Mouse (Mus musculus) c-Kit-positive CD71-positive TER-119-positive erythroid progenitor cells, embryonic 14.5 days (primary cell): ENCODE data around the gene E130114P18Rik.

Experiments used
- DNase-seq: peaks from one replicate; pipeline ENCODE4 v3.0.0-alpha.2; 2013; ENCODE audit warnings: low spot score

E130114P18Rik gene

GRCm38 (mm10) chr4:97600875-97601835, 176.7 kb downstream of the E130114P18Rik start:
- DNase-seq, result peak; percentile 66

GRCm38 (mm10) chr4:97597443-97597842, 180.4 kb downstream of the E130114P18Rik start:
- no peak for DNase-seq

- DNase-seq, result no peak
These were observed 181.5 kb downstream of the E130114P18Rik start for GRCm38 (mm10) chr4:97596348-97596747.

DNA sequence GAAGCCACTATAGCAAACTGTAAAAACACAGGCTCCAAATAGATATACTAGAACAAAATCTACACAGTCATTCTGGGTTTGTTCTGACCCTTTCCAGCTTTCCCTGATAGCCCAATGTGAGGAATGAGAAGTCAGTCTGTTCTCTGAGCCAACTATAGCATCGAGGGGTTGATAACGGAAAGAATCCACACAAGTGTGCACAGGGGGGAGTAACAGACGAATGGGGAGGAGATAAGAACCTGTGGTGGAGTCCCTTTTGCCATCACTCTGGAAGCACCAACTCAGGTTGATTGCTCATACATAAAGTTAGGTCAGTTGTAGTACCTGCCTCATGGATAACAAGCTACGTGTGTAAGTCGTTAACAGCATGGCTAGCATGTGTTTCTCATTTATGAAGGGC, 184.0 kb downstream of the E130114P18Rik start:
- DNase-seq, result no peak

GRCm38 (mm10) chr4:97589790-97590189, 188.1 kb downstream of the E130114P18Rik start:
- no peak for DNase-seq

DNA sequence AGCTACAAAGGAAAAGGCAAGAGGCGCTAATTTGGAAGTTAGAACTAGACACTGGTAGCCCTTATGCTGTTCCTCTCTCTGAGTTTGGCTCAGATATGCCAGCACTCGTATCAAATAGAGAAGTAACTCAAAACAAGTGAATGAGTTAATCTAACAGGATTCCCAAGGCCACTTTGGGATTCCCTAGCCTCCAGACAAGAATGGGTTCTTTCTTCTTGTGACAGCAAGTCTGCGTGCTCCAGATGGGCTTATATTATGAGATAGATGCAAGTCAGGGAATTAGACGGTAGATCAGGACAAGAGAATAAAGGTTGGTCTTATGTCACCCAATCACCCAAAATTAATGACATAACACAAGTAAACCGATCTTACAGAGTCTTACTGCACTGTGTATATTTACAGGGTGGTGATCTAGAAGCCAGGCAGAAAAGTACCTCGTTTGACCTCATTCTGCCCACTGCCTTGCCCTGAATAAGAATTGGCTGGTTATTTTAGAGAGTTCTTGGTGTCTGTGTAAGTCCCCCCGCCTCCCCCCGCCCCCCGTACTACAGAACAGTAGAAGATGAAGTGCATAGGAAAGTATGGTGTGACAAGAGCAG, 190.4 kb downstream of the E130114P18Rik start:
- no peak for DNase-seq

DNA sequence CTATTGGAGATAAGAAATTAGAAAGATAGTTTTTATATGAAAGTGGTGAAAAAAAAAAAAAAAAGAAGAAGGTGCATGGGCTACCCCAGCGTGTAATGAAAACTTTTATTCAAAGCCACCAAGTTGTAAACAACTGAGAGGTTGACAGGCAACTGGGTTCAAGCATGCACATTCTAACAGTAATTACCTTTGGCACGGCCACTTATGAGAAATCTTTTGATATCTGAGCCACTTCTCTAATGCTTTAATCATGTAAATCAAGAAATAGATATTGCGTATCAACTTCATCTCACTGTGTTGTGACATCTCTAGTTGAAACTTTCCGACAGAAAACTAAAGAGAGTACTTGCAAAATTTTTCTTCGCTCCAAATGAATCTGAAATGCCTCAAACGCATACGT, 192.7 kb downstream of the E130114P18Rik start:
- DNase-seq, result no peak

DNA sequence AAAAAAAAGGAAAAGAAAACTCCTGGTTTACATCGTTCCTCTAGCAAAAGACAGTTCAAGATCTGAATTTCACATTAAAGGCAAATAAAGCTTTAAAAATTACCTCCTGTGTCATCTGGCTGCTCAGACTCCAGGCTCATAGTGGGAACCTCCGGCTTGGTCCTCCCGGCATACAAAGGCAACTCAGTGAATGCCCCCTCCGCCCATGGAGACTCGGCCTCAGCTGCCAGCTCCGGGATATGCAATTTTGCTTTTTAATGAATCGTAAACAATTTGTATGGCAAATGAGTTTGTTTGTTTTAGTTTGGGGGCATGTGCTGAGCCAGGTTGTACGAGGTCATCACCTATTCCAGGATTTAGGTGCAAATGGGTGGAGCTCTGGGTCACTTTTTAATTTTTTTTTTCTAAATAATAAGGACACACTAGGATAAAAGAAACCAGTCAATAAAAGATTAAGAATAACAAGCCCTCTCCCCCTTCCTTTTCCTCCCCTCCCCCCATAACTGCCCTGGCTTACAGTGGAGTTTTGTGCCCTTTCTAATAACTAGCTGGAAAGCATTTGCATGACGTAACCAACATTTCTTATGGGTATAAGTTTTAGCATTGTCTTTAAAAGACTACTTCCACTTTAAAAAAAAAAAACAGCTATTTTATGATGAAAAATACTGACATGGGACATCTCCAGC, 193.3 kb downstream of the E130114P18Rik start:
- no peak for DNase-seq

GRCm38 (mm10) chr4:97582796-97583430, 195.0 kb downstream of the E130114P18Rik start:
- DNase-seq, result no peak

GRCm38 (mm10) chr4:97582064-97582415, 195.8 kb downstream of the E130114P18Rik start:
- DNase-seq, result no peak

DNA sequence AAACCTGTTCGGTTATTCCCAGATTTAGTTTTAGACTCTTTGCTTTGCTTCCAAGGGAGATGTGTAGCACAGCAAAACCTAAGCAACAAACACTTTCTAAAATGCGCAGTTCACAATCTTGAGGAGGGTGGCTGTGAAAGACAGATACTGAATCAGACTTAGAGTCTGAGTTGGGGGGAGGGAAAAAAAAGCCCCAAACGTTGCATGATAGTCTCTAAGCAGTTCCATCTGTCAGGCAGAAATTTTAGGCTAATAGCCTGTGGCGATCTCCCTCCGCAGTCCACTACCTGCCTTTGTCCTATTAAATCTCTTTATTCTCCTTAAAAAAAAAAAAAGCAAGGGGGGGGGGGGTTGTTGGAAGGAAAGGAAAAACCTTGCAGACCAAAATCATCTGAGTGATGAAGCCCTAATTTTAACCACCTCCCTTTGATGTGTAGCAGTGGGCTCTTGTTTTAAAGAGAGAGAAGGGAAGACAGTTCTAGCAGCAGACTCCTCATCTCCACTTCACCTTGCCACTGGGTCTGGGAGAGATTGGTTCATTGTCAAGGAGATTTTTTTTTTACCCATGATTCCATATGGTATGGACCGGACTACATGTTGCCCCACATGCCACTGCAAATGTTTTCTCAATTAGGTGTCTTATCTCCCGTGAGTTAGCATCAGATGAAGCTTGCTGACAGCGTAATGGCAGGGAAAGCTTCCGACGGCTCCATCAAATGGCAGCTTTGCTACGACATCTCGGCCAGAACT, 196.4 kb downstream of the E130114P18Rik start:
- no peak for DNase-seq

DNA sequence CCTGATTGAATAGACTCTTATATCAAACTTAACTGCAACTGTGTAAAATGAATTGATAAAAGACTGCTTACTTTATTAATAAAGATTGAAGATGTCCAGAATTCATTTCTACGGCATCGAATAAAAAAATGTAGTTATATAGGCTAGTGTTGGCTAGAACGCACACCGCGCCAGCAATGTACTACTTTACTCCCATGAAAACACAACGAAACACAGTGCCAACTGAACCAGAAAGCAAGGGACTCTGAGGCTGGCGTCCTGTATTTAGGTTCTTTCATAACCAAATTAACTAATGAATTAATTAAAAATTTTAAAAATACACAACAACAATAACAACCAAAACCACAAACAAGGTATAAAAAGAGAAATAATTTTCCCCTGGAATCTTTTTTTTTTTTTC, 197.0 kb downstream of the E130114P18Rik start:
- DNase-seq, result no peak

- no peak for DNase-seq
These were observed 199.2 kb downstream of the E130114P18Rik start for GRCm38 (mm10) chr4:97578571-97579165.

DNA sequence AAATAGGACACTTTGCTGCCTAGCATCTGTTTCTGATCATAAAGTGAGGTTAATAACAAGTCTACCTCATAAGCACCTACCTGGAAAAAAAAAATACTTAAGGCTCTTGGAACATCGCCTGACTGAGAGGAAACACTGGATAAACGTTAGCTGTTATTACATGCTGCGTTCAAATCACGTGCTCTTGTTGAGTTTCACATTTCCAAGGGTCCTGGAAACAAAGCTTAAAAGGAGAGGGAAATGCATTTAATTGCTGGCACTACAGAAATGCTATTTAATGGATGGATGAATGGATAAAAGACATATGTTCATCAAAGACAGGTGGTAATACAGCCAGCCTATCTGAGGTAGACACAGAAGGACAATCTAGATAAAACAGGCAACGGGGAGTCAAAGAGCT, 200.4 kb downstream of the E130114P18Rik start:
- DNase-seq, result no peak

GRCm38 (mm10) chr4:97575447-97575846, 202.4 kb downstream of the E130114P18Rik start:
- no peak for DNase-seq

- DNase-seq, result no peak
These were observed 208.6 kb downstream of the E130114P18Rik start for GRCm38 (mm10) chr4:97569320-97569719.

DNA sequence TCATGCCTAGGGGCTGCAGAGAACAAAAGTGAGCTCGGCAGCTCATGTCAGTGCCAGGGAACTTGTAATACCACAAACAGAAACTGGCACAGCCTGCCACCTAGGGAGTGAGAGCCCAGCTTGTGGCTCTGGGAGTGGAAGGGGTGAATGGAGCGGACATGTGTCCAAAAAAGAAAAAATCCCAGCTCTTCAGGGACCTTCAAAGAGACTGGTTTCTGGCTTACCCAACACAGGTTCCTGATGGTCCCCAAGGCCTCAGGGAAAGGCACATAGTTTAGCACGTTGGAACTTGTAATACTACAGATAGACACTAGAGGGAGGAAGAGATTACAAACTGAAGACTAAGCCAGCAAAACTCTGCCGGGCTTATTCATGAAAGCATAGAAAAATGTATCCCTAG, 213.2 kb downstream of the E130114P18Rik start:
- peak; percentile 43 for DNase-seq

DNA sequence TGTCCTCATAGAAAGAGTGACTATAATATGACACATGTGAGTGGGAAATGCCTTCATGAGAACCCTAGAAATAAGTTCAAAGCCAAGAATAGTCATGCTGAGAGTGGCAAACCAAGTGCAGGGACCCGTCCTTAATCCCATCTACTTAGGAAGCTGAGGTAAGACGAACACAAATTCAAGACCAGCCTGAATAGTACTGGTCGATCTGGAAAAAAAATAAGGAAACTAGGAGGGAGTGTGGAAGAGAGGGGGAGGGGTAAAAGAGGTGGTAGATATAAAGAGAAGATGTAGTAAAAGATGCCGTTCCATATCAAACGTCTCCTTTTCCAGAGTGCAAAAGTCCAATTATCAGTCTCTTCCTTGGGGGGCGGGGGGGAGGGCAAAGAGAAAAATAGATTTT, 213.7 kb downstream of the E130114P18Rik start:
- no peak for DNase-seq

DNA sequence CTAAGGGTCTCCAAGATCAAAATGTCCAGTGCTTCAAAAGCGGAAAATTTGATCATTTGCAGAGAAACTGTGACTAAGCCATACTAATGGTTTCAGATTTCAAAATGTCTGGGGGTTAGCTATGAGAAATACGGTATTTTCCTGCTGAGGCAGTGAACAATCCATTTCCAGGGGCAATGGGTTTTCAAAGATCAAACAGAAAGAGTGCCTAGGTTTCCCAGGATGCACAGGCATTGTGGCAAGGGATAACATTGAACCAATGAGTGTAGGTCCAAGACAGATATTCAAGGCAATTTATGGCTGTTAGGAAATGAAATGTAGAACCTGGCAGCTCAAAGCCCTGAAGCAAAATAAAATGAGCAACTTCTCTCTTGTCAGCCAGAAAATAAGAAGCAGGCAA, 220.3 kb downstream of the E130114P18Rik start:
- DNase-seq, result no peak

- DNase-seq, result no peak
These were observed 233.9 kb downstream of the E130114P18Rik start for GRCm38 (mm10) chr4:97544016-97544415.

DNA sequence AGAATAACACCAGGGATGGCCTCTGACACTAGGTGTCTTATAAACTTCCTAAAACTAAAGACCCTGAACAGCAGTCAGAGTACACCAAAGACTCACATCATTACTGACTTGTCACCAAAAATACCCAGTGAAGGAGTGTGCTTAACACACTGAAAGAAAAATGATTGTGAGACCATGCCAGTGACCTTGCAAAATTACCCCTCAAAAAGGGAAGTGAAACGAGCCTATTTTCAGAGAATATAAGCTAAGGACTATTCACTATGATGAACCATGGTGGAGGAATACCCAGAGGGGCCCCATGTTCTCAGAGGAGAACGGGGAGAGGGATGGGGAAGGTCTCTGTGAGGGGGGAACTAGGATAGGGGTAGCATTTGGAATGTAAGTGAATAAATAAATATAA, 245.8 kb downstream of the E130114P18Rik start:
- no peak for DNase-seq
